Mouse (Mus musculus) embryonic facial prominence, embryonic 14.5 days (tissue): ENCODE data around the gene Rusc2. TPM values are rescaled to one million over a fixed set of nuclear protein-coding genes. Genes with fewer than 3 reads are reported as not detected.

Source experiments
- ATAC-seq: fragments of 200-750 bp; cut with Nextera tagmentation; 2 replicates; pipeline ENCODE4 v1.8.0; 2017; ENCODE audit warnings: low read depth, moderate number of reproducible peaks, moderate TSS enrichment
- DNase-seq: peaks from one replicate; pipeline ENCODE4 v3.0.0-alpha.2; 2015; ENCODE audit warnings: low spot score
- H3K27ac ChIP-seq: fragments of 300-500 bp; sonication (generic); replicated peaks from 2 replicates; pipeline ENCODE4 v1.5.1; 2014; ENCODE audit warnings: low read depth, mild to moderate bottlenecking, low read length, moderate library complexity
- H3K27me3 ChIP-seq: fragments of 300-500 bp; sonication (generic); replicated peaks from 2 replicates; pipeline ENCODE4 v1.6.1; 2014; ENCODE audit warnings: low read length; ENCODE audit not compliant: control insufficient read depth, insufficient read depth
- H3K36me3 ChIP-seq: fragments of 300-500 bp; sonication (generic); 2 replicates; pipeline ENCODE4 v1.6.1; 2014; ENCODE audit warnings: low read length, mixed read lengths; ENCODE audit not compliant: control insufficient read depth, insufficient read depth
- H3K4me1 ChIP-seq: fragments of 300-500 bp; sonication (generic); 2 replicates; pipeline ENCODE4 v1.6.1; 2014; ENCODE audit warnings: antibody characterized with exemption, low read length; ENCODE audit not compliant: control insufficient read depth, insufficient read depth
- H3K4me2 ChIP-seq: fragments of 300-500 bp; sonication (generic); 2 replicates; pipeline ENCODE4 v1.6.1; 2014; ENCODE audit warnings: low read depth, mild to moderate bottlenecking, low read length, moderate library complexity, mixed read lengths
- H3K4me3 ChIP-seq: fragments of 300-500 bp; sonication (generic); 2 replicates; pipeline ENCODE4 v1.5.1; 2014; ENCODE audit warnings: low read depth, mild to moderate bottlenecking, low read length
- H3K9ac ChIP-seq: fragments of 300-500 bp; sonication (generic); 2 replicates; pipeline ENCODE4 v1.6.1; 2014; ENCODE audit warnings: low read depth, mild to moderate bottlenecking, low read length, moderate library complexity, mixed read lengths
- H3K9me3 ChIP-seq: fragments of 300-500 bp; sonication (generic); 2 replicates; pipeline ENCODE4 v1.6.1; 2016; ENCODE audit warnings: low read length; ENCODE audit not compliant: control insufficient read depth
- WGBS: fragments of 180-500 bp; shearing (Covaris S2); extraction: QIAGEN DNeasy Blood & Tissue Kit; methylation state at CpG from one replicate; pipeline ENCODE4 v1.1.7; 2014; 5-methylcytosine and 5-hydroxymethylcytosine counted together
- polyA plus RNA-seq: library from polyadenylated mRNA; unstranded; fragments of >200 nt; fragmentation: Nextera tagmentation; extraction: Ambion mirVana; gene quantifications from 2 replicates; pipeline ENCODE4 v1.2.1, GENCODE M21; 2014

The Rusc2 gene
- polyA plus RNA-seq, 1 experiment from 2014 or later, result 11.5 TPM

DNA sequence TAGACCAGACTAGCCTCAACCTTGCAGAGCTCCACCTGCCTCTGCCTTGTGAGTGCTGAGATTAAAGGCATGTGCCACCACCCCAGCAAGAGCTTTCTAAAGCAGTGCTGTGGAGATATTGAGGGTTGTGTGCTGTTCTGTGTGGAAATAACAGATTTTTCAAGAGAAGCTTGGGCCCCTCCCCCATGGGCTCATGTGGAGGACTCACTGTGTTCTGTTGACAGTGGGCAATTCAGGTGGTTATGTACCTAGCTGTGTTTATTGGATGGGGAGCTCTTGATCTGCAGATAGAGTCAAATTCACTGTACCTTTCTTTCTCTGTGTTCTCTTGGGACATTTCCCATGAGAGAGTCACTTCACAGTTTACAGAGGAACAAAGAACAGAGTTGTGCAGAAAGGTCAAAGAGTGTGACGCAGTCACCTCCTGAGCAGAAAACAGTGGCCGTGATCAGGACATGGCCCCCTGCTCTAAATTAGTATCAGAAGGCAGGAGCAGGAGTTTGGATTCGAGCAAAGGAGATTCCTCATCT lies 9.8 kb downstream of the Rusc2 start:
- 56% methylated on average over 3 of the region's 3 CpGs for WGBS
- H3K27me3 ChIP-seq, result no peaks in the 10 kb centered on the region
- H3K9me3 ChIP-seq, result no peaks in the 10 kb centered on the region
- no peak overlapping the region for H3K4me3 ChIP-seq
- no peak overlapping the region for H3K9ac ChIP-seq
- DNase-seq (no peak), ATAC-seq (no peak)
- no peak overlapping the region for H3K27ac ChIP-seq
- no peaks in the 10 kb centered on the region for H3K36me3 ChIP-seq
- H3K4me1 ChIP-seq, result peaks cover 7% of the 10 kb centered on the region
- H3K4me2 ChIP-seq, result no peak overlapping the region

DNA sequence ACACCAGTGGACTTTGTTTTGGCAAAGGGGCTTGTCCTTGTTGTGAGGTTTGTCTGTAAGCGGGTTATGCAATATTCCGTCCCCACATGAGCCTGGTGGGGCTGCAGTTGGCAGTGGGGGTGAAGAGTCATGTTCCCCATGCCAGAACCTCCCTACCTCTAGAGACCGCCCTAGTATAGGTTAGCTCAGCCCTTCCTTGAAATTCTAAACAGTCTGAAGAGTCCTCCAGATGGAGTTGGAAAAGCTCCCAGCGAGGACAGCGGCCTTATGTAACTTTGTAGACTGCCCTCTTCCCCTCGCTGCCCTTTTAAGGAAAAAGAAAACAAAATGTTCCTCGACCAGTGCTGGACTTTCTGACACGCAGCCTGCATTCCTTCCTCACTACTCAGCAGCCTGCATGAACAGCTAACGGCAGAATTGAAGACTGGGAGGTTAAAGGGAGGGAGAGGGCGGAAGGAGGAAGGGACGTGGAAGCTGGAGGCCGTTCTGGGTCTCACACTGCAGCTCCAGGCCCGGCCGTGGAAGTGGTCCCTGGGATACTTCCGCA lies 12.6 kb downstream of the Rusc2 start:
- WGBS, result 36% methylated on average over 15 of the region's 15 CpGs
- H3K36me3 ChIP-seq, result no peaks in the 10 kb centered on the region
- no peak overlapping the region for H3K4me3 ChIP-seq
- H3K27ac ChIP-seq, result peak overlapping the region; percentile 81
- H3K4me2 ChIP-seq, result peak overlapping the region; percentile 14; the same call in 1 of the 2 replicates
- H3K9me3 ChIP-seq, result no peaks in the 10 kb centered on the region
- peak overlapping the region; percentile 46 for H3K9ac ChIP-seq
- H3K4me1 ChIP-seq, result peaks cover 23% of the 10 kb centered on the region
- ATAC-seq (peak; percentile 53), DNase-seq (peak; percentile 70)
- H3K27me3 ChIP-seq, result no peaks in the 10 kb centered on the region

DNA sequence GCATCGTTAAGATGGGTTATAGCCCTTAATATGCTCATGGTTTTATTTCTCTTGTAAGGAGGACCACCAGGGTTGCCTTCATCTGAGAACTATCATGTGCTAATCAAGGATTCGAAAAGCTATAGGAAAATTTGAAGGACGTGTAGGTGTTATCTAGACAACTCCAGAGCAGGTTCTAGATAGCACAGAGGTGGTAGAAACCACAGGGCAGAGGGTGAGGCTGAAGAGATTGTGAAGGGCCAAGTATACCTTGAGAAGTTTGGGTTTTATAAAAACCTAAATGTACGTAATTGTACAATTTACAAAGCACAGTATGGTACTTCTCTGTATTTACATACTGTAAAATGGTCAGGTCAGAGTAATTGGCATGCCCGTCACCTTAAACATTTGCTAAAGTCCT lies 13.4 kb downstream of the Rusc2 start:
- Histone ChIP-seq H3K27ac (peak overlapping the region; percentile 81), H3K27me3 (no peaks in the 10 kb centered on the region), H3K9ac (peak overlapping the region; percentile 46; the same call in 1 of the 2 replicates), H3K4me2 (no peak overlapping the region), H3K4me3 (no peak overlapping the region), H3K4me1 (peaks cover 31% of the 10 kb centered on the region), H3K36me3 (no peaks in the 10 kb centered on the region), H3K9me3 (no peaks in the 10 kb centered on the region)
- ATAC-seq (no peak), DNase-seq (no peak)
- WGBS, result 87% methylated on average over 5 of the region's 5 CpGs

DNA sequence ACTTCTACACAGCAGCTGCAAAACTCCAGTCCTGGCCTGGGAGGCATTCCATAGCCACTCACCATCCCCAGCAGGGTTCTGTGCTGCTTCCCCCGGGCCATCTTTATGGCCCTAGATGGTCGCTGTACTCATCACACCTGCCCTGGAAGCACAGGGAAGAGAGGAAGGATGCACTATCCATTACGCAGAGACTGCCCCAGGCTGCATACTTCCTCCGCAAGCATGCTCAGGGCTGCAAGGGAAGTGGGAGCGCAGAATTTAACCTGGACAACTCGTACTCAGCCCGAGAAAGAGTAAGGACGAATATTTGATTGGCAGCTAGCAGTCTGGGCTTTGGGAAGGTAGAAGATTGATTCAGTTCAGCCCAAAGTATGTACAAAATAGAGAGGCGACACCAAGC lies 14.1 kb downstream of the Rusc2 start:
- 69% methylated on average over 9 of the region's 9 CpGs for WGBS

DNA sequence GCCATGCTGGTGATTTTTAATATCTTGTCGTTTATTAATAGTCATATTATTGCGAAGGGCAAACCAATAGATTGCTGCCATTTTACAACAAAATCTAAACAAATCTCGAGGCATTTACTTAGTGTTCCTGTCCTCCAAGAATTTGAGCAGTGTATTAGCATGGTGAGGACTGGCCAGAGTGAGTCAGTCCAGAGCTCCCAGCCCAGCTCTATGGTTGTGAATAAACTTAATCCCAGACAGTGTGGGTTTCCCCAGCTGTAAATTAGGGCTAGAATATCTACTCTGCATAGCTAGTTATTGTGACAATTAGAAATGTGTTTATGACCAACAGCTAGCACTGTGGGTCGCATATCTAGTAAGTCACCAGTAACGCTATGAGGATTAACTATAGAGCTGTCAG lies 14.6 kb downstream of the Rusc2 start:
- WGBS, result 64% methylated on average over 5 of the region's 5 CpGs
- Histone ChIP-seq H3K4me1 (peaks cover 43% of the 10 kb centered on the region), H3K27ac (no peak overlapping the region; the same call in 1 of the 2 replicates)

More for the DNA sequence above, 14.1 kb downstream of the Rusc2 start:
- Histone ChIP-seq H3K27ac (no peak overlapping the region), H3K9ac (no peak overlapping the region), H3K4me3 (no peak overlapping the region), H3K36me3 (no peaks in the 10 kb centered on the region), H3K4me1 (peaks cover 37% of the 10 kb centered on the region), H3K27me3 (no peaks in the 10 kb centered on the region), H3K9me3 (no peaks in the 10 kb centered on the region), H3K4me2 (no peak overlapping the region)
- ATAC-seq (no peak), DNase-seq (no peak)

DNA sequence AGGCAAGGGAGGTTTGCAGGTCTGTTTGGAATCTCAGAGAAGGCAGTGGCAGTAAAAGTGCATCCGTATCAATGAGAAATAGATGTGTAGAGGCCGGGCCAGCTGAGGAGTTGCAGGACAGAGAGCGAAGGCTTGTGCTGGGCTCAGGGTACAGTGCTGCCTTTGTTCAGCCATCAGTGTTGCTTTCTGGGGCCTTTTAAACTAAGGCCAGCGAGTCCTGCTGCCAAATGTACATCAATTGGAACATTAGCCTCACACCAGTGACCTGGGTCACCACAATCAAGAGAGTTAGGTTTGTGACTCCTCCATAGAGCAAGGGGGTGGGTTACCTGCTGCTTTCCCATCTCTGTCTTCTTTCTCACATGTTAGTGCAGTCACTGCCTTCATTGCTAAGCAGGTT lies 16.2 kb downstream of the Rusc2 start:
- Histone ChIP-seq H3K9ac (no peak overlapping the region), H3K9me3 (no peaks in the 10 kb centered on the region), H3K4me1 (peaks cover 49% of the 10 kb centered on the region), H3K4me2 (no peak overlapping the region), H3K36me3 (no peaks in the 10 kb centered on the region), H3K4me3 (no peak overlapping the region), H3K27ac (peak overlapping the region; percentile 67; the same call in 1 of the 2 replicates), H3K27me3 (no peaks in the 10 kb centered on the region)
- ATAC-seq, result no peak
- DNase-seq, result no peak
- WGBS, result 53% methylated on average over 4 of the region's 4 CpGs

More for the DNA sequence above, 14.6 kb downstream of the Rusc2 start:
- Histone ChIP-seq H3K4me2 (no peak overlapping the region), H3K9me3 (no peaks in the 10 kb centered on the region), H3K4me3 (no peak overlapping the region), H3K27me3 (no peaks in the 10 kb centered on the region), H3K36me3 (no peaks in the 10 kb centered on the region), H3K9ac (no peak overlapping the region)
- ATAC-seq (no peak), DNase-seq (no peak)

DNA sequence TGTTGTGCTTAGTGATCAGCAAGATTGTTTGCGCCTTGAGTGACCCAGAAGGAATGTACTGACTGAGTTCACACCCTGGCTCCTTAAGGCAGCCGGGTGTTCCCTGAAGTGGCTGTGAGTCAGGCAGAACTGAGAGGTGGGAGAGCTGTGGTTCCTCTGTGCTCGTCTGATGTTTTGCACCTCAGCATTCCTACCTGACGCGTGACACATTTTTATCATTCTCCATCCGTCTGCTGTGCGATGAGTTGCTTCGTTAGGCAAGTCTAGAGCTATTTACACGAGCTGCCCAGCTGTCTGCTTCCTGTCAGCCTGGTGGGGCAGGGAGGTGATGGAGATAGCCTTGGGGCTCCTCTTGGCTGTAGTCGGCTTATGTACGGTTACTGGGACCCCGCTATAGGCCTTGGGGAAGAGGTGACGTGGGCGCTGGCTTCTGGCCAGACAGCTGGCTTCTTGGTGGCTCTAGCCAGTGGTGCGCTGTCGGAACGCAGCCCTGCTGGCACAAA lies 17.1 kb downstream of the Rusc2 start:
- H3K4me3 ChIP-seq, result no peak overlapping the region
- peak overlapping the region; percentile 67 for H3K27ac ChIP-seq
- no peaks in the 10 kb centered on the region for H3K36me3 ChIP-seq
- H3K9me3 ChIP-seq, result no peaks in the 10 kb centered on the region
- H3K9ac ChIP-seq, result no peak overlapping the region; the same call in 1 of the 2 replicates
- DNase-seq (peak; percentile 79), ATAC-seq (peak; percentile 34; the same call in 1 of the 2 replicates)
- 25% methylated on average over 17 of the region's 17 CpGs for WGBS
- no peaks in the 10 kb centered on the region for H3K27me3 ChIP-seq
- peaks cover 49% of the 10 kb centered on the region for H3K4me1 ChIP-seq
- H3K4me2 ChIP-seq, result peak overlapping the region; percentile 44

DNA sequence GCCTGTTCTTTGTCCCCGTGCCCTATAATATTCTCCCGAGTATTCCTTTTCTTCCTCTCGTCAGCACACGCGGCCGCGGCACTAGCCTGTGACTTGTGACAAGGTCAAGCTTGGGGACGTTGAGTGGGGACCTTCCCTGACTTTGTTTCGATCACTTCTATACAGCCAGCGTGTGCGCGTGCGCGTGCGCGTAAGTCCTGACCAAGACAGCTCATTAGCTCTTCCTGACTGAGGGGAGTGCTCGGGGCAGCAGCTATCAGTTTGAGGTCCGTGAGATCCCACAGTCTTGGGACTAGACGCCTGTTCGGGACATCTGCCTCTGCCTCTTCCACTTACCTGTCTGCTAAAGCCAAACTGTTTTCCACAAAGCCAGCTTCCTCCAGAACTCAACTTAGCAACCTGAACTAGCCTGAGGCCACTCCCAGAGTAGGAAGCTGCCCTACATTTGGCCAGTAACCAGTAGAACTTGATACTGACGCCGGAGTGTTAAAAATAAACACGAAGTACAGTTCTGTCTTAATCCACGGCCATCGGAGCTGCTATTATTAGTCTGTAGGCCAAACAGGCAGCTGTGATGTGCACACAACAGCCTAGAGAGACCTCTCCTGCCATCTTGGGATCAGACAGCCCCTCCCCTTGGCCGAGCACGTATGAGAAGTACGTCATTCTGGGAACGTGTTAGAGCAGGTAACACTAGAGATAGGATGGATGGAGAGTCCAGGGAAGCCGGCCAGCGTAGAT lies 17.8 kb downstream of the Rusc2 start:
- Histone ChIP-seq H3K4me3 (no peak overlapping the region), H3K36me3 (no peaks in the 10 kb centered on the region), H3K27me3 (no peaks in the 10 kb centered on the region), H3K27ac (peak overlapping the region; percentile 67), H3K9me3 (no peaks in the 10 kb centered on the region), H3K4me2 (peak overlapping the region; percentile 44), H3K4me1 (peaks cover 43% of the 10 kb centered on the region), H3K9ac (no peak overlapping the region)
- WGBS, result 60% methylated on average over 31 of the region's 31 CpGs
- peak; percentile 45 for ATAC-seq
- peak; percentile 76 for DNase-seq
